Mouse (Mus musculus): ENCODE results near the gene Rps6ka1.
A peak's percentile ranks its signal among the peaks of the same experiment; 100 is the strongest.

Gene Rps6ka1

DNA sequence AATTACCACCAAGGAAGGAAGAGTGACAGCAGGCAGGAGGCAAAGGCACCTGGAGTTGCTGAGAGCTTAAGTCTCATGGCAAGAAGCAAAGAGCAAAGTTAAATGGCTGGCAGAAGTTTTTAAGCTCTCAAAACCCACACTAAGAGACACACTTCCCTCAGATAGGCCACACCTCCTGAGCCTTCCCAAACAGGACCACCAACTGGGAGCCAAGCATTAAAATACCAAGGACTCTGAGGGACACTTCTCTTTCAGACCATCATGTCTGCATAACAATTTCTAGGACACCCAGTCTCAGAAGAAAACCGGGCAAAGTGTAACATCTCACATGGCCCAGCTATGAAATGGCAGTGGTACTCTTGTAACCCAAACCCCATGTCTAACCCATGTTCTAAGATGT lies 9.4 kb upstream of the Rps6ka1 start:
- DNase-seq: no peak

DNA sequence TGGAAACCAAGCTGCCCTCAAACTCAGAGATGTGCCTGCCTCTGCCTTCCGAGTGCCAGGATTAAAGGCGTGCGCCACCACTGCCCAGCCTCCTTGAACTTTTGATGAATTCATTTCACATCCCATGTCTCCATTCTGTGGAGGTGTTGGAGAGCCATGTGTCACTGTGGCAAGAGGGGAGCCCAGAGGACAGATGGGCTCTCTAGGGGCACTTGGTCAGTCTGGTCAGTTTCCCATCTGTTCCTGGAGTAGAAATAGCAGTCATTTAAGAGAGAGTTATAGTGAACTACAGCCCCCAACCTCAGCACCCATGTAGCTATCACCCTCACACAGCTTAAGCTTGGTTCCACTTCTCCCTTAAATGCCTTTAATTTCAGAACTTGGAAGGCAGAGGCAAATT lies 8.4 kb upstream of the Rps6ka1 start:
- DNase-seq: no peak

DNA sequence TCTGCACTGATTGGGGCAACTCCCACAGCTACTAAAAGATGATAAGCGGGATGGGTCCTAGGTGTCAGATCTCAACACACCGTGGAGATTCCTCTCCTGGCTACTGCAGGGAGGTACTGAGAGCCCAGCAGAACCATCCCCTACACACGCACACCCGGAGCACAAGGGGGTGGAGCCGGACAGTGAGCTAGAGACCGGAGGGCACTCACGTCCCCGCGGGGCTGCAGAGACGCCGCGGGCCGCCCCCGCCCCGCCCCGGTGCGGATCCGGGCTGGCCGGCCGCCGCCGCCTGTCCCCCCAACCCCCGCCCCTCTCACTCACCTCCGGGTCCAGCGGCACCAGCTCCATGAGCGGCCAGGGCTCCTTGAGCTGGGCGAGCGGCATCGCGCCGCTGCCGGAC lies 348 bp downstream of the Rps6ka1 start:
- no peak for DNase-seq

DNA sequence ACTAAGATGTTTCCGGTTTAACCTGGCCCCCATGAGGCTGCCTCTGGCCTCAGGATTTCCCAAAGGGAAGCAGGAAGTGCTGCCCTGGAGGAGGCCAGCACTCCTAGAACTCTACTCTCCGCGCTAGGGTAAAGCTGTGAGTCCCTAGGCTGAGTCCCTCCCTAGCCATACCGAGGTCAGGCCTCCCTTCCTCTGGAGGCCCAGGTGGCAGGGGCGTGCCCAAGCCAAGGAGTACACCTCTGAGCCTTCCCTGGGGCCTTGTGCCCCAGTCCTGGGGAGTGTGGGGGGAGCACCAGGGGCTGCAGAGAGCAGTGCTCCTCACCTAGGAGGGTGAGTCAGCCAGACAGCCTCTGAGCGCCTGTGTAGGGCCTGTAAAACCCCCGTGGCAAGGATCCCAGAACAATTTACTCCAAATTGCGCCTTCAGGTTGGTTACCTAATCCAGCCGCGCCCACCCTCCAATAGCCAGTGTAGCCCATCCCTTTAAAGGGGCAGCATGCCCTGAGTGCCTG lies 1.6 kb downstream of the Rps6ka1 start:
- no peak for DNase-seq

DNA sequence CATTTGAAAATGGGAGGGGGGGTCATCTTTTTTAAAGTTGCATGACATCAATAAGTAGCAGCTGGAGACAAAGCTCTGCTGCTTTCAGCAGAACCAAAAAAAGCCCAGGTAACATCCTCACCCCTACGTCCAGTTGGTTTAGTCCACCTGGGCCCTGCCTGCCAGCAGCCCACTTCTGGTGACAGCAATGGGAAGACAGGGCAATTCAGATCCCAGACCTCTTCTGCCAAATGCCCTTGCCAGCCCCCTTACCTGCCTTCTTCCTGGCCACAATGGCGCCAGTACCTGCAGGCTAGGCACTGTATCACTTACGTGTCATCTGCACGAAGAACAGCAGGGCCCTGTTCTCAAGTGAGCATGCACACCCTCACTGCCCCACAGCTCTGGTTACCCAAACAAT lies 2.3 kb downstream of the Rps6ka1 start:
- DNase-seq: no peak

DNA sequence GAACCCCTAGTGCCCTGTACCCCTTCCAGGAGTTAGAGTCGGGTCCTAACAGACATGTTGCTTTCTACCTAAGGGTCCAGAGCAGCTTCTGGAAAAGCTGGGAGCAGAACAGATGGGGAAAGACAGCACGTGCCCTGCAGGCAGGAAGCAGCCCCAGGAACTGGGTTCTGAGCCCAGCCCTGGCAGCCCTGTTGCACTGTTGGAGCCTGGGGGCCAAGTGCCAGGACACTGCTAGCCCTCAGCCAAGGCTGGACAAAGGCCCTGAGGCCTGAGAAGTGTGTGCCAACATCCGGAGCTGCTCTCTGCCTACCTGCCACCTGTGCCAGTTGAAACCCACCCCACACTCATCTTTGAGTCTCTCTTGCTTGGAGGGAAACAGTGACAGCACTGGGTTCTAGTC lies 2.7 kb downstream of the Rps6ka1 start:
- DNase-seq: no peak

DNA sequence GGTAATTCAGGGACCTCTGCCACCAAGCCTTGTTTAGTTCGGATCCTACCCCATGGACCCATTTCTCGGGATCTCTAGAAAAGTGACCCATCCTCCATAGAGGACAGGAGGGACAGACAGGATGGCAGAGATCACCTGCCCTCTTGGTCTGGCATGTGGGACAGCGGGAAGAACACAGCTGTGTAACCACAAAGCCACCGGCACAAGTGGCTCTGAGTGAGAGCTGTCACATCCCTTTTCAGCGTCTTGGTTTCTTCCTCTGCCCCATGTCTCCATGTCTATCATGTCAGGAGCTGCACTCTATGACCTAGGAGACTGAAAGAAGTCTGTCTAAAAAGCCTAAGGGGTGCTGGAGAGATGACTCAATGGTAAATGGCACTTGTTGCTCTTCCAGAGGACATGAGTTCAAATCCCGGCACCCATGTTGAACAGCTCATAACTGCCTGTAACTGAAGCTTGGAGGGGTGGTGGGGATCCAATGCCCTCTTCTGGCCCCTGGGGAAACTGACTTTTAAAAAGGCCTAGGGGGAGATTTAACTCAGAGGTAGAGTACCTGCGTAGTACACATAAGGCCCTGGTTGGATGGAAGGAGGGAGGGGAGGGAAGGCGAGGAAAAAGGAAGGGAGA lies 3.4 kb downstream of the Rps6ka1 start:
- DNase-seq: no peak

DNA sequence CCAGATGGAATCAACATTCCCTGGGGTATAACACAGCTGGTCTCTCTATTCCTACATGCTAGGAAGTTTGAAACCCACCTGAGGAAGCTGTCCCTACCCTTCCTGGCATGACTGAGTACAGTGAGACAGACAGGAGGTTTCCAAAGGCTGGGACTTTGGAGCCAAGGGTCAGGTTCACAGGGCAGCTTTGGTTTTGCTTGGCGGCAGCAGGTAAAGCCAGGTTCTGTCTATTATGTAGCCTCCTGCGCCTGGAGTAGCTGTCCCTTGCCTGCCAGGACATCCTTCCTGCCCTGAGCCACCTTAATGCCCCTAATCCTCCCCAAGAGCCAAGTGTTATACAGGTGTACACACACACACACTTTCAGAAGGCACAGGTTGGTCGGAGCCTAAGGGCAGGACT lies 5.7 kb downstream of the Rps6ka1 start:
- no peak for DNase-seq

DNA sequence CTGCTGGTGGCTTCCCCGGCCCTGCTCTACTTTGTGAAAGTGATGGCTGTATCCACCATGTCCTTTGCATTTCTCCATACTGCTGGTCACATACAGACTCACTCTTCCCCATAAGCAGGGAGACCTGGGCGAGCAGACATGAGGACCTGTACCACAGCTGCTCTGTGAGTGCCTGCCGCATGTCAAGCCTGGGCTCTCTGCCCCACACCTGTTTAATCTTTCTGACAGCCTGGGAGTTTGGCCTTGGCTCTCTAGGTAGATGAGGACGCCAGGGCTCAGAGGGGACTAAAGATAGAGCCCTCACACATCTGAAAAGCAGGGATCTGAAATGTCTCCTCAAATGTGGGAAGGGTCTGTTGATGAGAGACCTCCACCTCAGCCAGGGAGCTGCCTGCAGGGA lies 6.2 kb downstream of the Rps6ka1 start:
- no peak for DNase-seq

DNA sequence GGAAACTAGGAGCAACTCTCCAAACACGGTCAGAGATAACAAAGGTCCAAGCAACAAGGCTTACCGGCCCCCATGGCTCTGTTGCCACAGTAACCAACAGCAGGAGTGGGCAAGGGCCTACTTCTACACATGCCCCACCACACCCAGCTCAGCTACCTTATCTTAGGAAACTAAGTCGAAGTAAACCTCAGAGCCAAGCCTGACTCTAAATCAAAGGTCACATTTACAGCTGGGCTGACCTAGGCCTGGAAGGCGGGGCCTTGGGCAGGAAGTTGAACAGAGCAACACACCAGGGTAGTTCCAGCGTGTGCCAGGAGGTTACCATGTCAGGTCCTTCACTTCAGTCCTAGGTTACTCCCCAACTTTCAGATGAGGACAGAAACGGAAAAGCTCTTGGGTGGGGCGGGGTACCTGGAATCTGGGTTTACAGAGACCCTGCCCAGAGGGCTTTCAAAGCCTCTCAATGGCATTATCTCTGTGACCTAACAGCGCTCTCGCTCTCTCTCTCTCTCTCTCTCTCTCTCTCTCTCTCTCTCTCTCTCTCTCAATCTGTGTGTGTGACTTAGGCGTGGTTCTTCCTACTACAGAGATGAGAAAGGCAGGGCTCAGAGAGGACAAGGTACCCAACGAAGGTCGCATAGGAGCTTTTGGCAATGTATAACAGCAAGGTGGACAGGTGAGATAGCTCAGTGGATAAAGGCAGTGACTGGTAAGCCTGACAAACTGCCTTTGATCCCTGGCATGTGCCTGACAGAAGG lies 8.3 kb downstream of the Rps6ka1 start:
- DNase-seq: peak; percentile 71

DNA sequence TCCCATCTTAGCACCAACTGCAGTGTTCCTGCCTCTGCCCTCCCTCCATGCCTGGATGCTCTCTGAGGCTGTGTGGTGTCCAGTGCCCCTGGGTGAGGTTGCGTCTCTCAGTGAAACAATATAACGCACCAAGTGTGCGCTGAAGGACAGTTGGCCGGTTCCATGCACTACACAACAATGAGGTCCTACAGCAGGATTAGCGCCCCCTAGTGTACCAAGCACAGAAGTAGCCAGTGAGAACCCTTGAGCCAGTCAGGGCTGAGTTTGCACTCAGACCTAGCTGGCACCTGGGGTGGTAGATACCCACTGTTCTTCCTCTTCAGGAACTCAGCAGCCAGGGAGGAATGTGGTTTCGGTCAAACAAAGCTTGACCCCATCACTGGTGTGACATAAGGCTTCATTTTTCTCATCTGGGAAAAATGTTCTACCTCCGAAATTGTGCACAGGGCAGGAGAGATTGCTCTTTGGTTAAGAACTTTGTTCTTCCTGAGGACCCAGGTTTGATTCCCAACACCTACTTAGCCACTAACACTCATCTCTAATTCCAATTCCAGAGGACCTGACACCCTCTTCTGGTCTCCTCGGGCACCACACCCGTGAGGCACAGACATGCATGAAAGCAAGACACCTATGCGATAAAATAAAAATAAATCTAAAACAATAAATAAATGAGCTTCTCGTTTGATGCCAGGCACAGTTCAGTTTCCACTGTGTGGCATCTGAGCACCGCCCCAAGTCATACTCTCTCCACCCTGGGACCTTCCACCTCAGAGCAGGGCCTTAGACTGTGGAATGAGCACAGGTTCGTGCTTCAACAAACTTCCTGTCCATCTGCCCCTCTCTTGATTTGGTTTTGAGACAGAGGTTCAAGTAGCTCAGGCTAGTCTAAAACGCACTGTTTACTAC lies 9.5 kb downstream of the Rps6ka1 start:
- DNase-seq: peak; percentile 48

DNA sequence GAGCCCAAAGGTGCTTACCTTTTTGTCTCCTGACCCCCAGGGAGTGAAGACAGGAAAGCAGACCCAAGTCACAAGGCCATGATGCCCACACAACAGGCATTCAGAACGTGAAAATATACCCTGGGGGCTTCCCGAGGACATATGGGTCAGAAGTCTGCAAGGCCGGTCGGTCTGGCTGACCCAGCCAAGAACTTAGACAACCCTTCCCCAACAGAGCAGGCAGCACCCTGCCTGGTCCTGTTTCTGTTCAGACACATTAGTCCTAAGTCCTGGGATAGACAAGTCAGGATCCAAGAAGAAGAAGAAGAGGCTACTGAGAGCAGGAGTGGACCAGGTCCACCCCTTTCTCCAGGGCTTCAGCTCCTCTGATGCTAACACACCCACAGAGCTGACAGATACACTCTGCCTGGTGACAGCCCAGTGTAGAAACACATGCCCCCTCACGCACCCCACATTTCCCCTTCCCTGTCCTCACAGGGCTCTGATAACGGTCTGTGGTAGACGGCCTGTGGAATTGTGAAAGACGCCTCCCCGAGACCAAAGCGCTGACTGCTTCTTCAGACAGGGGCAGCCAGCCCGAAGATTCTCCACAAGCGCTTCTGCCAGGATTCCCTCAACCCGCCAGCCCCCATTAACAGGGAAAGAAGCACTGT lies 12.6 kb downstream of the Rps6ka1 start:
- DNase-seq: no peak

DNA sequence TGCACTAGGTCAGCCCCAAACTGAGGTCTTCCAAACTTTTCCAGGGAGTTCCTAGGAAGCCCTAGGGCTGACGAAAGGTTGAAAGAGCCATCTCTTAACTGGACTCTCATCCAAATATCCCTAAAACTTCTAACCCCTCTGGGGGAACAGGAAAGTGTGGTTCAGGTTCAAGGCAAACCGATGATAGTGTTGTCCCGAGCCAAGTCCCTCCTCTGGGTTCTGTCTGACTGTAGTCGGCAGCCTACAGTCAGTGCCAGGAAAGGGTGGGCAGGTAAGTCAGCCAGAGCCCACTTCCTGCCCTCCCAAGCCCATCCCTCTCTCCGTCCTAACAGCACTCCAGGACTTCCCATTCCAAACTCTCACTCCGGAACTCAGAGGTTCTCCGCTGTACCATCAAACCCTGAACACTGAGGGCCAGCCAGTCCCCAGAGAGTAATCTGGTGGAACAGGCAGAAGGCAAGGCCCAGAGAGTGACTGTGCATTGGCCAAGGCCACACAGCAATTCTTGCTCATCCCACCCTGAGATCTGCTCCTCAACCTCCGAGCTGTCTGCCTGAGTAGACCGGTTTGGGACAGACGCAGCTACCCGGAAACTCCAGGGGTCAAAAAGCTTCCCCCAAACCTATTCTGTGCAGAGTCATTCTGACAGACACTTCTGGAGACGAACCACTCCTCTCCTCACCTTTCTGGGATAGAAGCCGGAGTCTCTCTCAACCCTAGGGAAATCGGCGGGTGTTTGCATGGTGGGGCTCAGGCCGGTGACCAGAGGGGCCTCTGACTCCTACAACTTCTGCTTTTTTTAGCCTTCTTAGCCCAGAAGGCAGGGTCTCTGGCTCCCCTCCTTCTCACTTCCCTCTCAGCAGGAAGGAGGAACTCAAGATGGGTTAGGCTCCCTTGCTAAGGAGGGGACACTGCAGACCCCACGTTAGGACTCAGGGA lies 13.4 kb downstream of the Rps6ka1 start:
- DNase-seq: no peak

DNA sequence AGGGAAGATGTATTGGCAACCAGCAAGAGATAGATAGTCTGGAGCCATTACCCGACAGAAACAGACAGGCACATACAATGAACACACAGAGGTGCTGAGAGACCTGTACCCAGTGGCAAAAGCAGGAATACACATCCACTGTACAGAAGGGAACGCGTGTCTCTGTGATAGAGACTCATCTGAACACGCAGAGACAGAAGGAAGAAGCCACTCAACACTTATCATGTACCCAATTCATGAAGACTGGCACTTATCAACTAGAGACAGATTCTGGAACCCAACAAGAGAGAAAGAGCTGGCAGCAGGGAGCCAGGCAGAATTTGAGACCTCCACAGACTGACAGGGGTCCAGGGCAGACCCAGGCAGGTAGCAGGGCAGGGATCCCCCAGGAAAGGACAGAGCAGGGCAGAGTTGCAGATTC lies 14.2 kb downstream of the Rps6ka1 start:
- no peak for DNase-seq

DNA sequence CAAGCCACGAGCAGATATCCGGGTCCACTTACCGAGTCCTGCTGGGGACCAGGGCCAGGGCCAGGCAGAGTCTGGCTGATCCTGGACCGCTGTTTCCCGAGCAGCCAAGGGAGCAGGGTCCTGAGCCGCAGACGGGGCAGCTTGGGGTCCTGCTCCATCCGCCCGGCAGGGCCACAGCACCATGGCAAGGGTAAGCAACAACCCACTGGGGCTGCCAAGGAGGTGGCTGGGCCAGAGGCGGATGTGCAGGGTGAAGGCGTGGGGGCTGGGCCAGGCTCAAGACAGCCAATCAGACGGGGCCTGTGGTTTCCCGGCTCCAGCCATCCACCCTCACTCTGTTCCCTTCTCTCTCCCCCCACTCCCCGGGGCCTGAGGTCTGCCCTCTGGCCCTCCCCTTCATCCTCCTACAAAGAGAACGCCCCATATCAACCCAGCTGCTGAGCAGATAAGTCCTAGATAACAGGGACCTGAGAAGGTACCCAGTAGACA lies 14.7 kb downstream of the Rps6ka1 start:
- peak; percentile 86 for DNase-seq

DNA sequence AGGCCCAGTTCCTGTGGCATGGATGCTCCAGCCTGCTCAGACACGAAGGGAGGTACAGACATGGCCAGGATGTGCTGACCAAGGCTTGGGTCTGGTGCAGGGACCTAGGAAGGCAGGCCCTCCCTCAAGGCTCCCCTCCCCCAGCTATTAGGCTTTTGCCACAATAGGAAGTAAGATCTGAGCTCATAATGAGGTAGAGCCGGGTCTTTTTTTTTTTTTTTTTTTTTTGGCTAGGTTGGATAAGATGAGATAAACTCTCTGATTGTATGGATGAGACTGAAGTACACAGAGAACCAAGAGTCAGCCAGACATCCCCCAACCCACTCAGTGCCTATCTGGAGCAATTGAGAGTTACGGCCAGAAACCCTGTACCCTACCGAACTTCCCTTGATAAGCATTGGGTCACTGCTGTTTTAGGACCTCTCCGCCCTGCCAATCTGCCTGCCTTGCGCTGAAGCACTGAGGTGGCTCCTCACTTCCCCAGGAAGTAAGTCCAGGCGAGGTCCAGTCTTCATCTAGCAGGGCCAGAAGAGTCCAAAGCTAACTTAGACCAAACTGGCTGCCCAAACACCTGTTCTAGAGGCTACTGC lies 15.3 kb downstream of the Rps6ka1 start:
- no peak for DNase-seq

DNA sequence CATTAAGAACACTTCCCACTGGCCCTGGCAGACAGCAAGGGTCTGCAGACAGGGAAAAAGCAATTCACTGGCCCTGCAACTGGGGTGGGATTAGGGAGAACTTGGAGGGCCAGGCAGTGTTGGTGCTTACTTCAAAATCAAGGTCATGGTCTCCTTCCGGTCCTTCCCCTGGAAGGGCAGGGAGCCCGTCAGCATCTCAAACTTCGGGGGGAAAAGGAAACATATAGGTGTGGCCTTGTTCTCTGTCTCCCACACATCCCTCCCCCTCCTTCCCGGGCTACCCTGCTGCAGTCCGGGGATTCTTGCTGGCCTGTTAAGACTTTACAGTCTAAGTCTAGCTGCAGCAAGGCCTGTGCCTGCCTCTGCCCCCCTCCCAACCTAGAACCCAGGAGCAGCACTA lies 22.4 kb downstream of the Rps6ka1 start:
- DNase-seq: no peak

DNA sequence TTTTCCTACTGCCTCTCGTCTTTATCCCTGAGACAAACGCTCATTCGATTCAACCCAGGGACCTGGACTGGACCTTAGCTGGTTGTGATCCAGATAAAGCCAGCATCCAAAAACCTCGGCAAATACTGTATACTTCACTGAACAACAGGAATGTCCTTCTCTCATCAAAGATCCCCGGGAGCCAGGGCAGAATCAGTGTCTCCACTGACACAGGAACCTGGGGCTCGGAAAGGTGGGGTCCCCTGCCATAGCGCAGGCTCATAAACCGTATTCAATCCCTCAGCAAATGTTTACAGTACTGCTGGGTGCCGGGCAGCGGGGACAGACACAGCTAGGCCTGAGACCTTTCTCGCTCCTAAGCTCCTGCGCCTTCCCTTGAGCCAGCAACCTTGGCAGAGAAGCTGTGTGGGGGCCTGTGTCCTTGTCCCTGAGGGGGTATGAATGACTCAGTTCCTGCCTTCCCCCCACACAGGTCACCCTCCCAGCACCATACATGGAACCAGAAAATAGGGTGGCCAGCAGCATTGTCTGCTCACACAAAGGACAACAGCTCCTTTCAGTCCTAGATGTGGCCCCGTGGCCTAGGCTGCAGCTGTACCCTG lies 23.1 kb downstream of the Rps6ka1 start:
- no peak for DNase-seq

DNA sequence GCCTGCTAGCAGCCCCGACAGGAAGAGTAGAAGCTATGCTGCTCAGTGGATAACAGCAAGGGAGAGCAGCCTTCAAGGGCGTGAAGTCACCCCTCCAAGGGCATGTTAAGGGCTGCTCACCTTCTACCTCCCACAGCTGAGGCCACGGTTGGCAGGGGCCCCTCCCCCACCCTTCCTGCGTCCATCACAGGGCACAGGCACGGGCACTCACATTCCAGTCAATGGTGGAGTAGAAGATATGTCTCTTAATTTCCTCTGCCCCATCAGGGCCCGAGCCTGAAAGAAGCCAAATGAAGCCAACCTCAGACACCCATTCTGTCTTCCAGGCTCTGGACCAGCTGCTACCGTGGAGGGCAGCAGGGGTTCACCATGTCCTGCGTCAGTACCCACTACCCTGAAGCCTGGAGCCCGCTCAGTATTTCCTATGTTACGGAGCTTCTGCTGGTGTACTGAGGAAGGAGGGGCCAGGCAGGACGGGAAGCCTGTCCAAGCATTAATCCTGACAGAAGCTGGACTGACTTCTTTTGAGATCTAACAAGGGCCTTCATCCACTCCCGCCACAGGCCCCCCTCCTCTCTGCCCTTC lies 23.7 kb downstream of the Rps6ka1 start:
- DNase-seq: no peak

DNA sequence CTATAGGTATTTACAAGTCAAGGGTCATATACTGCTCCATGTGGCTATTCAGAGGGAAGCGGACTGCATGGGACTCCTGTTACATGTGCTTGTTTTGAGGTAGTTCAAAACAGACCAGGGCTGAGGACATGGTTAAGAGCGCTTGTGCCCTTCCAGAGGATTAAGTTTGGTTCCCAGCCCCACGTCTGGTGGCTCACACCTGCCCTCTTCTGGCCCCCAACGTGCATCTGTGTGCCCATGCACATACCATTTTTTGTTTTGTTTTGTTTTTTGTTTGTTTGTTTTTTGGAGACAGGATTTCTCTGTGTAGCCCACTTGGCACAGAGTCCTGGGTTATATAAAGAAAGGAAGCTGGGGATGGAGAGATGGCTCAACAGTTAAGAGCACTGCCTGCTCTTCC lies 30.1 kb downstream of the Rps6ka1 start:
- DNase-seq: peak; percentile 44

Data from thymus, postnatal 14 days (tissue).